Mouse (Mus musculus) right cerebral cortex, postnatal 14 days (tissue): Measurements from ENCODE around the gene Ddx41.
A peak's percentile ranks its signal among the peaks of the same experiment; 100 is the strongest.

Experiments used
- DNase-seq: peaks from one replicate; pipeline ENCODE4 v3.0.0; 2022

The Ddx41 gene

GRCm38 (mm10) chr13:55505810-55506209 lies 30.6 kb downstream of the Ddx41 start:
- no peak for DNase-seq

DNA sequence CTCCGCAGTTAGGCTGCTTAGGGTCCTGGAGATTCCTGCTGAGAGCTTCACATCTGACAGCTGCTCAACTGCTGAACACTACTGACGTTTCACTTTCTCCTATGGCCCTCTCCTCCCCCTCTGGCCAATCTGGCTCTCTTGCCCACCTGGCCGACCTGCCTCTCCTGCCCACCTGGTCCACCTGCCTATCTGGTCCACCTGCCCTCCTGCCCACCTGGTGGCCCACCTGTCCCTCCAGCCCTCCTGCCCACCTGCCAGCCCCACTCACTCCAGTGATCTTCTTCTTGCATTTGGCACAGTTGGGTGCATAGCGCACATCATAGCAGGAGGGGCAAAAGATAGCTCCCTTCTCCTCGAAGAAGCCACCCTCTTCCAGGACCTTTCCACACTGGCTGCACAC lies 32.1 kb downstream of the Ddx41 start:
- DNase-seq: no peak

- no peak for DNase-seq
These were observed 34.1 kb downstream of the Ddx41 start for GRCm38 (mm10) chr13:55502405-55502804.

DNA sequence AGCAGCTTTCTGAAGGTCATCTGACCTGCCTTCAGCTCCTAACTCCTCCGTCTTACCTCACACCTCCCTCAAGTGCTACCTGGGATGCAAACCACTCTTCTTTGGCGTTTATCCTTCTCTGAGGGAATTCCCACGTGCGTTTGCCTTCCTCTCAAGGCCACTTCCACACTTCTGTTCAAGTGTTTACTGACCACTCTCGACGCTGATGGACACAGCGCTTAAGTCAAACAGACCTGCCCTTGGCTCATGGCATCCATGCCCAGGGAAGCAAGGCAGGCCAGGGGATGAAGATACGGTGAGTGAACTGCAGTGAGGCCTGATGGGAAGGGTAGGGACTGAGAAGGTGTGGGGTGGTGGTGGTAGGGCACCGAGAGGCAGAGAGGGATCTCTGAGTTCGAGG lies 35.9 kb downstream of the Ddx41 start:
- no peak for DNase-seq

DNA sequence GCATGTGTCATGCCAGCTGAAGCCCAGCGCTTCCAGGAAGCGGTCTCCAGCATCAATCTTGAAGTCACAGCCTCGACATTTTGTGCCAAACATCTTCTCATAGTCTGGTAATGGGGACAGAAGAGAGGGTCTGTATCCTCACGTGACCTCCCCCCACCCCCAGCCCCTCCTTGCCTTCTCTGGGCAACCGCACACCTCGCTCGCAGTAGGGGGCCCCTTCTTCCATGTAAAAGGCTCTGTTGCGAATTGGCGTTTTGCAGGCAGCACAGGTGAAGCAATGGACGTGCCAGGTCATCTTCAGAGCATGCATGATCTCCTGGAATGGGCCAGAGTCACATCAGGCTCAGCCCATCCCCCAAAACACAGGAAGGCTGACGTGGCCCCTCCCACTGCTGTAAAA lies 37.6 kb downstream of the Ddx41 start:
- no peak for DNase-seq

DNA sequence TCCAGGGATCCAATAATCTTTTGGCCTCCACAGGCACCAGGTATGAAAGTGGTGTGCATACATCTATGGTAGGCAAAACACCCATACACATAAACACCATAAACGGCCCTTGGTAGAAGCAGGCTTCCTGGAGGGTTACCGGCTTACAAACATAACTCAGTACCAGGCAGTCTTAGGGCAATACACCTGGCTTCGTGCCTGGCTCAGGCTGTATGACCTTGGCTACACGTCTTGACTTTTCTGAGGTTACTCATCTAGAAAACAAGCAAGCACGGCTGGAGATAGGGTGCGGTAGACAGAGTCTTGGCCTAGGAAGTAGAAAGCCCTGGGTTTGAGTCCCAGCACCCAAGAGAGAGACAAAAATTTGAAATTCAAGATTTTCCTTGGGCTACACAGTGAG lies 39.8 kb downstream of the Ddx41 start:
- DNase-seq: no peak

GRCm38 (mm10) chr13:55495702-55496101 lies 40.8 kb downstream of the Ddx41 start:
- DNase-seq: no peak

DNA sequence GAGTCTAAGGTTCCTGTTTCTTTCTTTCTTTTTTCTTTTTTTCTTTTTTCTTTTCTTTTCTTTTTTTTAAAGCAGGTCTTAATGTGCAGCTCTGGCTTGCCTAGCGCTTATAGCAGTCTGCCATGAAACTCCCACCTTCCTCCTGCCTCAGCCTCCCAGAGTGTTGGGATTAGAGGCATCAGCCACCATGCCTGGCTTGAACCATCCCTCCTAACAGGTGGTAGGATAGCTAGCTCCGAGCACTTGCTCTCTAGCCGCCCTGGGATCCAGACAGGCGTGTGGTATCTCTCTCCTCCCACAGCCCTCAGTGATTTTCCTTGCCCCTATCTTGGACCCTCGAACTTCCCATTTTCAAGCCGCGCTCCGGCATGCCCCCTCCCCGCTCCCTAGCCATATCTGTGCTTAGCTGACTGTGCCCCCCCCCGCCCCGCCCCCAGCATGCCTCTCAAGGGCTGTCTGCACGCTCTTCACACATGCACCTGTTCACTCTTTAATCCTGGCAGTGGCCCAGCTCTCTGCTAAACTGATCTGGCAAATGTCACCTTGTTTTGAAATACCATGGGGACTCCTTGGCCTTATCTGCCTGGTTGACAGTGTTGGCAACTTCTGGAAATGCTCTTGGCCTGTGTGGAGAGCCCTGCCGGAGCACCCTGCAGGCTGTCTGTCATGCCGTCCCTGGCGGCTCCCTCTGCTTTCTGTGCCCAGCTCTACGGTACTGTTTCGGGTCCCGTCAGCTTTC lies 41.4 kb downstream of the Ddx41 start:
- no peak for DNase-seq

- no peak for DNase-seq
These were observed 42.2 kb downstream of the Ddx41 start for GRCm38 (mm10) chr13:55494257-55494656.

DNA sequence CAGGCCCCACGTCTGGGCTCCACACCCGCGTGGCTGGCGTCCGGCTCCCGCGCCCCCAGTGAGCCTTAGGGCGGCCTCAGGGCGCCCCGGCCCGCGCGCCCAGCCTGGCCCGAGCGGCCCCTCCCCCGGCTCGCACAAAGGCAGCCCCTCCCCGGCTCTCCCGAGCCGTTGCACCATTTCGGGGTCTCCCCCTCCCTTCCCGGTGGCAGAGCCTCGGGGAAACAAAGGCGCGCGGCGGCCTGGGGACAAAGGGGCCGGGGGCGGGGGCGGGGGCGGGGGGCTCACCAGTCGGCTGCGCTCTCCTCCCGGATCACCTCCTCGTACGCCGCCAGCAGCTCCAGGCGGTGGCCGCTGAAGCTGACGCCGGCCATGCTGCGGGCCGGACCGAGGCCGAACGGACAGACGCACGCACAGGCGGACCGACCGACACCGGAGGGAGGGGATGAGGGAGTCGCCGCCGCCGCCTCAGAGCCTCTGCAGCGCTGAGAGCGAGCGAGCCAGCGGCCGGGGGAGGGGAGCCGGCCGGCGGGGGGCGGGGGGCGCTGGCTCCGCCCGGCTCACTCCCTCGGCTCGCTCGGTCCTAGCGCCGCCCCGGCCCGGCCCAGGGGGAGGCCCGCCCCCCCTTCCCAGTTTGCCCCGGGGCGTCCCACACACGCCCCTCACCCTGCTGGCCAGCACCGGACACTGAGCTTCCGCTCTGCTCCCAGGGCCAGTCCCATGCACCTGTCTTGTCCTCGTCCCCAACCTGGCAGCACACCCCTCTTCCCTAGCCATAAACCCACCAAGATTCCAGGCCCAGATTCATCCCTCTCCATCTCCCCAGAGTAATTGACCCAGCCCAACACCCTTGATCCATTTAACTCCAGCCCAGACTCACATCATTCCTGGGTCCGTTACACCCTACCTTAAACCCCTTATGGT lies 48.6 kb downstream of the Ddx41 start, which contains the start of gene Dbn1:
Gene Dbn1 (minus strand): TSS at position 534 of the 921 bp plus-strand sequence.
- DNase-seq: peak; percentile 75

DNA sequence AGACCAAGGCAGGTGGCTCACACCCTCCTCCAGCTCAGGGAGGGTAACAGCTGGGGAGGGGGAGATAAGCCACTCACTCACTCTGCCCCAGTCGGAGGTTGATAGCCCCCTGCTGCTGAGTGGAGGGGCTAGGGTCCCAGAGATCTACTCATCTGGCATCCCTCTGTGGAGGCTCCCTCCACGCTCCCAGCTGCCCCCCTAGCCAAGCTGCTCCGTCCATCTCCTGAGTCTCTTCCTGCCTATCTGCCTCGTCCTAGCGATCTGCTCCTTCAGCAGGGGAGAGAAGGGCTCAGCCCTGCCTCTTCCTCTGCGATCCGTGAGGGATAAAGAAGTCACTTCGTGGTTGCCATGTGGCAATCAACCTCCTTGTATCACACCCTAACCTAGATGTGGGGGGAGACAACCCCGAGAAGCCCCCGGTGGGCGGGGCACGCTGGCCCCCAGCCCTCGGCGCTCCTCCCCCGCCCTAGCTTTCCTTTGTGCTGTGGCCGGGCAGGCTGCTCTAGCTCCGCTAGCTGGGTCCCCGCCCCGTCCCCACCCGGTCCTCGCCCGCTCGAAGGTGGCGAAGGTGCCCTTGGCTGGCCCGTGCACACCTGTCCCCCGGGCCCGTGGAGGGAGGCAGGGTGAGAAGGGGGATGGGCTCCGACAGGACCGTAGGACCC lies 49.4 kb downstream of the Ddx41 start:
- DNase-seq: no peak

GRCm38 (mm10) chr13:55486029-55486794 lies 50.2 kb downstream of the Ddx41 start:
- no peak for DNase-seq

DNA sequence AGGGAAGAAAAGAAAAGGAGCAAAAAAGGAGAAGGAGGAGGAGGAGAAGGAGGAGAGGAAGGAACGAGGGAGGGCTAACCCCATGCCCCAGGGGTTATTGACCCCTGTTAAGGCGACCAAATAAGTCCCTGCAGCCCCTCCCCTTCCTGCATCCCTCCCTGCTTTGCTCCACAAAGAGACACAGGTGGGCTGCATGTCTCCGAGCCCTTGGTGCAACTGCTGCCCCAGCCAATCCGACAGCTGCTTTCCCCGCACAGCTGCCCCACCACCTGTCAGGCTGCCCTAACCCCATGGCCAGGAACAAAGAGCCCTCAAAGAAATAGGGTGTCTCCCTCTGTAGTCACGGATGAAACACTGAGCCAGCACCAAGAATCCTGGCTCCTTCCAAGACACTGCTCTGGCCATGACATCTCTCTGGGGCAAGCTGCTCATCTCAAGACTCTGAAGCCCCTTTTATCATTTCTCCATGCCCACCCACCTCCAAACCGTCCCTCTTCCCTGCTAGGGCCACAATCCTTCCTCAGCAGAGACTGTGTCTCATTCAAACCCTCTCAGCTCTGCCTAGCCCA lies 51.9 kb downstream of the Ddx41 start:
- DNase-seq: no peak

- DNase-seq: peak; percentile 94
These were observed 52.9 kb downstream of the Ddx41 start for GRCm38 (mm10) chr13:55483593-55483992.

DNA sequence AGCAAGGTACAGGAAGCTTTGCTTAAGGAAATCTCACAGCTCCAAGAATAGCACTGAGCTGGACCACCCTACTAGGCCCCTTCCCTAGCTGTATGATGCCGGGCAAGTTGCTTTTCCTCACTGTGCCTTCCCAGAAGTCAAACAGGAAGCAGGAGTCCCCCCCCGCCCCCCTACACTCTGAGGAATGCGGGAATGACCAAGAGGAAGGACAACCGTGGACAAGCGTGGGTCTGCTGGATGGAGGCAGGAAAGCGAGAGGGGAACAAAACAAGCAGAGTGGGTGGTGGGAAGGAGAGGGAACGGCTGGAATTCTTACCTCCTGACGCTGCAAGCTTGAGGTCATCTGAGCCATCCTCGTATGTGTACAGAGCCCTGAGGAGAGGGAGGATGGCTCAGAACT lies 53.4 kb downstream of the Ddx41 start:
- no peak for DNase-seq

DNA sequence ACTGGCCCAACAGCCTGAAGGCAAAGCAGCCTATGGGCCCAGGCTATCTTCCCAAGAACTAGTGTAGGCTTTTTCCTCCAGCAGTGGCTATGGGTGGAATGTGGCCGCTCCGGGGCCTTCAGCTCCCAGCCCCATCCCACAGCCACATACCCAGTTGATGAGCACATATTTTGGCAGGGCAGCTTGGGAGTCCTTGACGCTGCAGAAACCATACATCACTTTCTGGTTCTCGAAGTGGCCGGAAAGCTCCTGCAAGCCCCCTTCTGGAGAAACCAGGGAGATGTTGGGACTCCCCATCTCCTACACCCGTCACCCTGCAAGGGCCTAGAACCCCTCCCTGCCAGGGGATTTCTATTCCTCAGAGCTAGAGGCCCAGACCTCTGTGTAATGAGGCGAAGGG lies 53.9 kb downstream of the Ddx41 start:
- no peak for DNase-seq
